Mouse (Mus musculus) ovary, adult 18-20 months (tissue): Measurements from ENCODE around the gene Smc2.
A peak's percentile ranks its signal among the peaks of the same experiment; 100 is the strongest.
"Not testable (repeated sequence)": the region's sequence is repeated elsewhere in the genome, so short reads cannot be mapped to it uniquely, and the experiment has no call there.

Source experiments
- DNase-seq: peaks from one replicate; pipeline ENCODE4 v3.0.0; 2022; ENCODE audit warnings: low spot score, mixed read lengths

The Smc2 gene

DNA sequence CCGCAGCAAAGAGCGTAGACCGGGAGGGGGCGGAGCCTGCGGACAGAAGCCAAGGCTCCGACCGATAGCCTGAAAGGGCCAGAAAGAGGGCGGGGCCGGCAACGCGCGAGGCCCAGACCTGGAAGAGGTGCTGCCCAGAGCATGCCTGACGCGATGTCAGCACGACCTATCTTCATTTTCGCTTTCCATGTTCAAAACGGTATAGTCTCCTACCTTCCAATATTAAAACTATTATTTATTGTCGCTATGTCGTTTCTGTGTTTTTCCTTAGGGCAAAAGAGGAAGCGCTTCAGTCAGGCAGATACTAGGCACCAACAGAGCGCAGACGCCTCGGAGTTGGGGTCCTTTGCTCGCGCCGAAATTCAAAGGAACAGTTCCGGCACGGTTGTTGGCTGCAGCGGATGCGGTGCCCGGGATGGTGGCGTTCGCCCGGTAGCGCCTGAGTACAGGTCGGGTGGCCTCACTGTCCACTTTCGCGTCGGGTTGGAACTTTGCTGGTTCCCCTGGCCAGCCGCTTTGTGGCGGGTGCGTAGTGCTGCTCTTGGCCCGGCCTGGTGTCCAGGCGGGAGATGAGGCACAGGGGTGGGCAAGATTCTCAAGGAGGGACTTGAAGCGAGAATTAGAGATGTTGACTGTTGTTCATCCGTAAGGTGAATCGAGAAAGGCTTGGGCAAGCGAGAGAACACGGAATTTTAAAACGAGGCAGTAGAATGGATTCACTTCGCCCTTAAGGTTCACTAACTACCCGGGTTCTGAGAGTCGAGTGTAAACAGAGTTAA lies at the start of gene Smc2:
Smc2 (plus strand) TSS at position 358 of the 779 bp plus-strand sequence.
- DNase-seq = peak; percentile 87

DNA sequence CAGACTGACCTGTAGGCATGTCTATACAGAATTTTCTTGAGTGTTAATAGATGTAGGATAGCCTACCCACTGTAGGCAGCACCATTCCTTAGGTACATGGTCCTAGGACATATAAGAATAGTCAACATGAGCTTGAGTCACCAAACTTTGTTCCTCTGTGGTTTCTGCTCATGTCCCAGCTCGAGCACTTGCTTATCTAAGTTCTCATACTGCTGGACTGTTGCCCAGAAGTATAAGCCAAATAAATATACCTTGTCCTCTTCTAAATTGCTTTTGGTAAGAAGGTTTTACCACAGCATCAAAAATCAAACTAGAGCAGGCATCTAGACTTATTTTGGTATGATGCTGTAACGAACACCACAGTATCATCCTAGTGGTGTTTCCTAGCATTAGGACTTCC lies 27.5 kb upstream of the Smc2 start:
- no peak for DNase-seq

DNA sequence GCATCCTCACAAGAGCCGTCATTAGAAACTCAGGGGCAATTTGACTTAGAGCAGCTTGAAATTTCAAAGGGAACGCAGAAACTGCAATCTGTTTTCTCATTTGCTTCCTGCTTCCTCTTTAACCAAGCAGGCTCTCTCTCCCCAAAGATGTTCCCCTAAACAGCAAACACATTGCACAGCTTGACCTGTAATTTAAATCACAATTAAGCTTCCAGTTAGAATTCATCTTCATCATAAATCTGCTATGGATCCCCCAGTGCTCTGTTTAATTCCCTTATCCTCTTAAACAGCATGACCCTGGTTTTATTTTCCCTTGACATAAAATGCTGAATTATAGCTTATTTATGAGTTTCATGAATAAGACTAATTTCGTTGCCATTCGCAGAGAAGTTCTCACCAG lies 15.4 kb upstream of the Smc2 start:
- DNase-seq = no peak

DNA sequence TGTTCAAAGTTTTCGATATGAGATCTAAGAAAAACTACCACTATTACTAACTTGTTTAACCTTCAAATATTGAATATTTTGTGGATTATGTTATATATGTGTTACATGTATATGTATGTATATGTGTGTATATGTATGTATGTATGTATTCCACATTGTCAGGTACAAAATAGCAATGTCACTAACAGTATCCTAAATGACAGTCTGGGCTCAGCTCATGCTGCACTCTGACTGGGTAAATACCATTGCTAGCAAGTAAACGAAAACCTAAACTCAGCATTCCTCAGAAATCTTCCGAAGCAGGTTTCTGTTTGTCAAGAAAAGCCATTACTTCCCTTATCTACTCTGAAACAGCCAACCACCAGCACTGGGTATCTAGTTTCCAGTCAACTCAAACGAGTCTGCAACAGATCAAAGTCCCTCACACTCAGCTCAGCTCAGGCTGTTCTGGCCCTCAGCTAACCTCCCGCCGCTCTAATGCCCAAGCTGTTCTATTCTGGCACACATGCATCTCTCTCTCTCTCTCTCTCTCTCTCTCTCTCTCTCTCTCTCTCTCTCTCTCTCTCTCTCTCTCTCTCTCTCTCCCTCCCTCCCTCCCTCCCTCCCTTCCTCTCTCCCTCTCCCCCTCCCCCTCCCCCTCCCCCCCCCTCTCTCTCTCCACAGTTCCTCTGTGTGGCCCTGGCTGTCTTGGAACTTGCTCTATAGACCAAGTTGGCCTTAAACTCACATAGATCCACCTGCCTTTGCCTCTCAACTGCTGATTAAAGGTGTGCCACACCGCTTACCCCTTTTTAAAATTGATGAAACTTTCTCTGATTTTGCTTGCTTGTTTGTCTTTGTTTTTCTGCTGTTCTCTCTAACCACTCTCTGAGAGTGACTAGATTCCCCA lies 9.5 kb upstream of the Smc2 start:
- DNase-seq = no peak

DNA sequence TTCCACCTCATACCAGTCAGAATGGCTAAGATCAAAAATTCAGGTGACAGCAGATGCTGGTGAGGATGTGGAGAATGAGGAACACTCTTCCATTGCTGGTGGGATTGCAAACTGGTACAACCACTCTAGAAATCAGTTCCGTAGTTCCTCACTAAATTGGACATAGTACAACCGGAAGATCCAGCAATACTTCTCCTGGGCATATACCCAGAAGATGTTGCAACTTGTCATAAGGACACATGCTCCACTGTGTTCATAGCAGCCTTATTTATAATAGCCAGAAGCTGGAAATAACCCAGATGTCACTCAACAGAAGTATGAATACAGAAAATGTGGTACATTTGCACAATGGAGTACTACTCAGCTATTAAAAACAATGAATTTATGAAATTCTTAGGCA lies 3.5 kb upstream of the Smc2 start:
- DNase-seq = not testable (repeated sequence)

DNA sequence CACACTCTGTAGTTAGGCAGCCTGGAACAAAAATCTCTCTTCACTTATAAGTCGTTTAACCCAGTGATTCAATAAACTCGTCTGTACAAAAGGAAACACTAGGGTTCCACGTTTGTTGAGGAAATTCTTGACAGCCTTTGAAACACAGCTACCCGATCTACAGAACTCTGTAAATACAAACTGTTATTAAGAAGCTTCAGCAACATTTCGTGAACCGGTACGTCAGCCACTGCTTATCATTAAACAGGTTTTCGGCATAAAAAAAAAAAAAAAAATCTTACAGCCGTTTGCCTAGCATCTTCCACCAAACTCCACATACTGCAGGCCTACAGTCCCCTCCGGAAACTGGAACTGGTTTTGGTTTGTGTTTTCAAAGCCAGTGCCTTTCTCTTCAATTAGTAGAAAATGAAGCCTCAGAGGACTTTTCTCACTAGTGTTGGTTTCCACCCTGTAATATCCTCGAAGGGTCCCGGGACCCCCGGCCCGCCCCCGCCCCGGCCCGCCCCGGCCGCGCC lies 615 bp upstream of the Smc2 start:
- no peak for DNase-seq

DNA sequence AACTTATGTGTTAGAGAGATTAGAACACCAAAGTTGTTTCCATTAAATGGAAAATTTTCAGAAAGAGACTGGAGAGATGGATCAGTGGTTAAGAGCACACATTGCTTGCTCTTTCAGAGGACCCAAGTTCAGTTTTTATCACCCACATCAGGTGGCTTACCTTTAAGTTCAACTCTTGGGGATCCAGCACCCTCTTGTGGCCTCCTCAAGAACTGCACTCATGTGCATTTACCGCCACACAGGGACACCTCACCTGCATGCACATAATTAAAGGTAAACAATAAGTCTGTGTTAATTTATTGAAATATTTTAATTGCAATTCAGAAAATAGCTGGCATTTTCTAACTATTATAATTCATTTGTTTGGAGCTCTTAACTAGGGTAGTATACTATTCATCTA lies 20.7 kb downstream of the Smc2 start:
- no peak for DNase-seq

DNA sequence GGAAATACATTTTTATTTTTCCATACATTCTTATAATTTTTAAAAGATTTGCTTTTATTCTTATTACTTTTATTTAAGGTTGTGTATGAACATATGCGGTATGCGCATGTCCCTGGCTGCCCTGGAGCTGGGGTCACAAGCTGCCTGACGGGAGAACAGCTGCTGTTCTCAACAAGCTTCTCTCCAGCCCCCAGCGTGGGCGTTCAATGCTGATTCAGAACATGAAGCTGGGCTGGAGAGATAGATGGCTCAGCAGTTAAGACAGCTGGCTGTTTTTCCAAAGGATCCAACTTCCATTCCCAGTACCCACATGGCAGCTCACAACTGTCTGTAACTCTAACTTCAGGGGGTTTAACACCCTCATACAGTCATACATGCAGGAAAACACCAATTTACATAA lies 22.3 kb downstream of the Smc2 start:
- DNase-seq = no peak

DNA sequence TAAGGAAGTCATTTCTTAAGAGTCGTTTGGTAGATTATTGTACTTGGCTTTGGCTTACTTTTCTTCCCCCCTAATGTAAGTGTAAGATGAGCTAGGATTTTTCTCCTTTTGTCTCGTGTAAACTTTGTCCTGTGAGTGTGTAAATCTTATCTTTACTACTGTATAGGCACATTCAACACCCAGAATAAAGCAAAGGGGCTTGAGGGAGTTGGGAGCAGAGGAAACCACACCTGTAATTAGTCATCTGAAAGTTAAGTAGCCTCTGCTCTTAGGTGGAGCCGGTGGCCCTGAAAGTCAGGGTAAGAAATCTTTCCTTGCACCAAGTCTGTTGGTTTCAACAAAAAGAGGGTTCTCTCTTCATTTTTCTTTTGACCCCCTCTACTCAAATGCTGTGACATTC lies 34.4 kb downstream of the Smc2 start:
- DNase-seq = no peak

DNA sequence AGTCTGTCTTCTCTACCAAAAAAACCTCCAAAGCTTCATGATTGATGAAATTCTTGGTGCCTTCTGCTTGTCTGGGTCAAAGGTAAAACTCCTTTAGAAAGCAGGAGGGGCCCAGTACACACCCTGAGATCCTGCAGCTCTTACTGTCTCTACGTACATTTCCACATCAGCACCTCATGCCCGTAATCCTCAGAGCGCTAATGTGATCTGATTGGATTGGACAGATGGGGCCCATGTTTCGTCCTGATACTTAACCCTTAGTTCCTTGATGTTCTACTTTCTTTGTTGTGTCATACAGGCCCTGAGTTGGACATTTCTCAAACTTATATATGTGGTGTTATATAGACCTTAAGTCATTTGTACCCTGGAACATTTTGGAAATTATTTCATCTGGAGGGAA lies 48.4 kb downstream of the Smc2 start:
- DNase-seq = no peak

DNA sequence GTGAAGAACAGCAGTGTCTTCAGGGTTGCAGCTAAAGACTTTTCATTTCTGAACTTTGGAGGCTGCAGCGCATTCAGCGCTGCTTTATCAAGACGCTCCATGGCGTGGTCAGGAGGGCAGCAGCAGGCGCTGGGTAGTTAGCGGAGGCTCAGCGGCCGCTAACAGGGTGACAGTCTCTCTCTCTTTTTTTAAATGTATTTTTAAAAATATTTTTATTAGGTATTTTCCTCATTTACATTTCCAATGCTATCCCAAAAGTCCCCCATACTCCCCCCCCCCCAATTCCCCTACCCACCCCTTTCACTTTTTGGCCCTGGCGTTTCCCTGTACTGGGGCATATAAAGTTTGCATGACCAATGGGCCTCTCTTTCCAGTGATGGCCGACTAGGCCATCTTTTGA lies 58.1 kb downstream of the Smc2 start, which contains the start of gene Vma21-ps:
Vma21-ps (minus strand) TSS at position 101 of the 400 bp plus-strand sequence.
- not testable (repeated sequence) for DNase-seq

DNA sequence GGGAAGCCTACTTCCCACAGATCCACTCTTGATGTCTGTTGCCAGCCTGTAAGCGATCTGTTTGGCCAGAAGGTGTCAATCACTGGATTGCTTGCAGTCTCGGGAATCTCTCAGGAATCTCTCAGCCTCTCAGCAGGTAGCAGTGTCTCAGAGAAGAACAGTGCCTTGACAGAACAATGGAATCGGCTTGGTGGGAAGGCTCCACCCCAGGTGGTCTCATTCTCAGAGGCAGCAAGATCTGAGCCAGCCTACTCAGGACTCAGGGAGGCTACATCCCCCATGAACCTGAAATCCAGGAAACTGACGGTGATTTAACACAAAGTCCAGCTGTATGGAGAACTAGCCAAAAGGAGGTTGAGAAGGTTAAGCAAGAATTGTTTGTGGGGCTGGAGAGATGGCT lies 78.5 kb downstream of the Smc2 start:
- DNase-seq = no peak

DNA sequence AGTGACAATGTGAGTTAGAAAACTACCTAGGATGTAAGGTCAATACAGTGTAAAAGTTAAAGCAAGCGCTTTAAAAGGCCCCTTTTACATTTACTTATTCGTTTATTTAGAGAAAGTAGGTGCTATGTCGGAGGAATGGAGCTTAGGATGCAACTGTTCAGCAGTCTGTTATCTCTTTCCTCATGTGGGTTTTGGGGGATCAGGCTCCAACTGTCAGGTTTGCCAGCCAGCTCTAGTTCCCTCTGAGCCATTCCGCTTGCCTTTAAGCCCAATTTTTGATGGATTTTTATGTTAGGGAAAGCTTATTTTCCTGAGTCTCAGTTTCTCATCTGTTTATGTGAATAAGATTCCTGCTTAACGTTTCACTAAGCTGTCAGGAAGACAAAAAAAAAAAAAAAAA lies 80.3 kb downstream of the Smc2 start:
- DNase-seq = no peak

DNA sequence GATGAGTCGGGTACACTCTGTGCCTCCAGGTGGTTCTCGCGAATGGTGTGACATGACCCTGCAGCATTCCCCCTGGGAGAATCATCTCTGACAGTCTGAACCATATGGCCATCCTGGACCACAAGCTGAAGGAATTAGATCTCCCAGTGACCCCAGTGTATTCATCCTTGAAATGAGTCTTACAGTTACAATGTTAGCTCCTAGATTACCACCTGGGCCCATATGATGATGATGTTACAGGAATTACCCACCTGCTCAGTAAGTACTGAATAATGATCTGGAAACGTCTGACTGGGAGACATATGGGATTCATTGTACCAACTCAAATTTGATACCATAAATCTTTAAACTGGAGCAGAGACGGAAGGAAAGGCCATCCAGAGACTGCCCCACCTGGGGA lies 87.4 kb downstream of the Smc2 start:
- no peak for DNase-seq

DNA sequence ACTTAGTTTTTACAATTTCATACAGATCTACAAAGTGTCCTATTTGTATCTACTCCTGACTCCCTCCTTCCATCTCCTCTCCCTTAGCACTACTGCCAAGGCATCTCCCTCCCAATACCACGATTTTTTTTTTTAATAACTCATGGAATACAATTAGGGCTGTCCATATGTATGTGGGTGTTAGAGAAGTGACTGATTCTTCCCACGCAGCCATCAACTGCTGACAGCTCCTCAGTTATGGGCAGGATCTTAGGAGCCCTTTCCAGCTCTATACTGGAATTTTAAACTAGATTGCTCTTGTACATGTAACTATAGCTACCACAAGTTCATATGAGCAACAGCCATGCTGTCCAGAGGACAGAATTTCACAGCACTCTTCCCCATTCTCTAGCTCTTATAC lies 91.6 kb downstream of the Smc2 start:
- no peak for DNase-seq
